9 mouse cellular contexts compared by ENCODE assay signal in genomic region chr6:148705711-148706110, GRCm38 (mm10).
A peak's percentile ranks its signal among the peaks of the same experiment; 100 is the strongest.
DNase-seq lines count a peak whose midpoint lies in the region; TF ChIP-seq lines count a peak whose summit lies in the region.
"Had no signal": no experiment of that assay in that cellular context is flagged by ENCODE, and none has a peak within 500 bp of the region (broad histone marks: within the 10 kb centered on the region; RNA-seq: fewer than 3 reads in every experiment).

No protein-coding gene starts in this region.

- DNase-seq in left cerebral cortex, postnatal 4 days = peak; percentile 40
- DNase-seq in left cerebral cortex, postnatal 36 days (ENCODE audit: low spot score in 2 of 2) = no peak
- peak; percentile 70 for DNase-seq in MEL (ENCODE audit: low read depth, low spot score)
- peak; percentile 75 for DNase-seq in adrenal gland, postnatal 25 days
- peak; percentile 63 to 65 for DNase-seq in kidney, postnatal 4 days
- peak; percentile 12 for DNase-seq in spleen, adult 12 weeks (ENCODE audit: low spot score)
- DNase-seq in MN1 (ENCODE audit: low spot score) = no peak

- H3K36me3 ChIP-seq in MEL (ENCODE audit: control insufficient read depth in 1 of 2, insufficient read depth in 2 of 2, low read length in 2 of 2) = no peaks in the 10 kb centered on the region
- H3K36me3 ChIP-seq: heart, embryonic 13.5 days; midbrain, embryonic 12.5 days had no signal

- H3K9ac ChIP-seq in MEL (ENCODE audit: control insufficient read depth, low read depth, low read length, poor library complexity, severe bottlenecking) = no peak overlapping the region
- H3K9ac ChIP-seq: heart, embryonic 13.5 days; midbrain, embryonic 12.5 days had no signal

- TF ChIP-seq RAD21 in MEL (IDR thresholded peaks at IDR 0.05; ENCODE audit: low read depth, low read length) = peak; percentile 62

- H3K79me2 ChIP-seq in MEL (ENCODE audit: control insufficient read depth, insufficient read depth, low read length, poor library complexity) = no peaks in the 10 kb centered on the region

- intact Hi-C loops in left cerebral cortex, postnatal 4 days (cut with DNase I) = no loop called here
- intact Hi-C loops in left cerebral cortex, postnatal 36 days (cut with DNase I) = no loop called here

- no peak for TF ChIP-seq POLR2A in MEL (IDR thresholded peaks at IDR 0.05; ENCODE audit: control insufficient read depth in 1 of 2, insufficient read depth in 1 of 2, low read depth in 1 of 2, low read length in 2 of 2, poor library complexity in 1 of 2)

- no peak for TF ChIP-seq EP300 in MEL (IDR thresholded peaks at IDR 0.05; ENCODE audit: low read depth in 1 of 2, low read length in 2 of 2)

- no peak overlapping the region for H3K4me3 ChIP-seq in MEL (ENCODE audit: control insufficient read depth in 1 of 2, insufficient read depth in 1 of 2, low read depth in 2 of 2, low read length in 2 of 2)
- H3K4me3 ChIP-seq: heart, embryonic 13.5 days; midbrain, embryonic 12.5 days had no signal

- no peak overlapping the region for H3K27ac ChIP-seq in MEL (ENCODE audit: control insufficient read depth, low read depth, low read length)
- H3K27ac ChIP-seq: heart, embryonic 13.5 days; midbrain, embryonic 12.5 days had no signal

- peak; percentile 77 to 82 (median 79) for TF ChIP-seq CTCF in MEL (IDR thresholded peaks at IDR 0.05 in 2 of 3, conservative IDR thresholded peaks at IDR 0.05 in 1 of 3; ENCODE audit: control insufficient read depth in 1 of 3, insufficient read depth in 1 of 3, low read depth in 2 of 3, low read length in 3 of 3, poor library complexity in 1 of 3, severe bottlenecking in 1 of 3)

- H3K9me3 ChIP-seq in MEL (replicated peaks; ENCODE audit: insufficient read depth, low read length) = no peaks in the 10 kb centered on the region
- H3K9me3 ChIP-seq: heart, embryonic 13.5 days; midbrain, embryonic 12.5 days had no signal

- no peaks in the 10 kb centered on the region; a peak in 1 of 4 replicates for H3K4me1 ChIP-seq in MEL (ENCODE audit: control insufficient read depth in 1 of 2, insufficient read depth in 2 of 2, low read length in 2 of 2)
- H3K4me1 ChIP-seq: heart, embryonic 13.5 days; midbrain, embryonic 12.5 days had no signal

- H3K27me3 ChIP-seq in MEL (ENCODE audit: control insufficient read depth in 1 of 2, insufficient read depth in 2 of 2, low read length in 2 of 2) = no peaks in the 10 kb centered on the region
- H3K27me3 ChIP-seq: heart, embryonic 13.5 days; midbrain, embryonic 12.5 days had no signal

TF ChIP-seq in MEL, 35 proteins besides CTCF, POLR2A, EP300 and RAD21:
- TF ChIP-seq ZC3H11A (IDR thresholded peaks at IDR 0.05; ENCODE audit: low read depth, low read length) = peak; percentile 40; the same call in 1 of the 2 replicates
- no peak for TF ChIP-seq SIN3A (IDR thresholded peaks at IDR 0.05; ENCODE audit: low read length)
- peak; percentile 84 for TF ChIP-seq SMC3 (IDR thresholded peaks at IDR 0.05; ENCODE audit: low read depth, low read length)

Comparison
In these comparisons a context has a peak if more than half of its experiments do, and no peak if none do; other contexts are left out.
1. DNase-seq: peak in left cerebral cortex, postnatal 4 days (single experiment), MEL (single experiment), adrenal gland, postnatal 25 days (single experiment), kidney, postnatal 4 days (2 of 2) and spleen, adult 12 weeks (single experiment); none in left cerebral cortex, postnatal 36 days (0 of 2) and MN1 (single experiment).